Mouse (Mus musculus) right cerebral cortex, postnatal 10 days (tissue): Measurements from ENCODE around the gene Tcp11l1.

Experiments used
- DNase-seq, 2 experiments: peaks; one replicate each; pipeline ENCODE4 v3.0.0; 2021; ENCODE audit warnings: low spot score in 2 of 2

Tcp11l1 gene

GRCm38 (mm10) chr2:104711585-104712485 lies at the start of gene Tcp11l1:
Tcp11l1 (minus strand) TSS chr2:104712169.
- peak; percentile 76 to 81 for DNase-seq

- no peak for DNase-seq
These were observed 38.6 kb upstream of the Tcp11l1 start for GRCm38 (mm10) chr2:104750611-104751010.

- DNase-seq: no peak
These were observed 36.7 kb upstream of the Tcp11l1 start for GRCm38 (mm10) chr2:104748652-104749183.

- no peak for DNase-seq
These were observed 34.3 kb upstream of the Tcp11l1 start for GRCm38 (mm10) chr2:104746251-104746650.

GRCm38 (mm10) chr2:104743971-104744370 lies 32.0 kb upstream of the Tcp11l1 start:
- DNase-seq: no peak

- no peak for DNase-seq
These were observed 31.2 kb upstream of the Tcp11l1 start for GRCm38 (mm10) chr2:104743160-104743559.

GRCm38 (mm10) chr2:104742741-104743064 lies 30.7 kb upstream of the Tcp11l1 start, which contains the start of gene Depdc7:
Depdc7 (minus strand) TSS chr2:104742878.
- peak; percentile 86 to 90 for DNase-seq

- peak; percentile 36 to 37 for DNase-seq
These were observed 30.1 kb upstream of the Tcp11l1 start for GRCm38 (mm10) chr2:104741896-104742740.

GRCm38 (mm10) chr2:104741015-104741758 lies 29.2 kb upstream of the Tcp11l1 start:
- no peak for DNase-seq

GRCm38 (mm10) chr2:104740248-104740949 lies 28.4 kb upstream of the Tcp11l1 start:
- no peak for DNase-seq

GRCm38 (mm10) chr2:104739691-104740090 lies 27.7 kb upstream of the Tcp11l1 start:
- DNase-seq: no peak

GRCm38 (mm10) chr2:104736241-104736640 lies 24.3 kb upstream of the Tcp11l1 start:
- DNase-seq: no peak

GRCm38 (mm10) chr2:104732562-104733256 lies 20.7 kb upstream of the Tcp11l1 start:
- DNase-seq: no peak

GRCm38 (mm10) chr2:104732033-104732444 lies 20.1 kb upstream of the Tcp11l1 start:
- DNase-seq: no peak

- DNase-seq: no peak
These were observed 15.4 kb upstream of the Tcp11l1 start for GRCm38 (mm10) chr2:104727369-104727768.

GRCm38 (mm10) chr2:104722021-104722420 lies 10.1 kb upstream of the Tcp11l1 start:
- no peak for DNase-seq

- DNase-seq: no peak
These were observed 5.9 kb upstream of the Tcp11l1 start for GRCm38 (mm10) chr2:104717827-104718226.

GRCm38 (mm10) chr2:104717231-104717735 lies 5.3 kb upstream of the Tcp11l1 start:
- no peak for DNase-seq

- no peak for DNase-seq
These were observed 4.3 kb upstream of the Tcp11l1 start, which contains the start of gene Pin1rt1 for GRCm38 (mm10) chr2:104716279-104716678. Pin1rt1 (minus strand) TSS chr2:104716379.

- no peak for DNase-seq
These were observed 2.3 kb upstream of the Tcp11l1 start for GRCm38 (mm10) chr2:104714254-104714691.
